Mouse (Mus musculus): ENCODE measurements around the gene Lin9. TPM values are rescaled to one million over a fixed set of nuclear protein-coding genes. Genes with fewer than 3 reads are reported as not detected.

Gene Lin9
- total RNA-seq, 2 experiments from 2014 or later, result 3.3 to 3.7 TPM

DNA sequence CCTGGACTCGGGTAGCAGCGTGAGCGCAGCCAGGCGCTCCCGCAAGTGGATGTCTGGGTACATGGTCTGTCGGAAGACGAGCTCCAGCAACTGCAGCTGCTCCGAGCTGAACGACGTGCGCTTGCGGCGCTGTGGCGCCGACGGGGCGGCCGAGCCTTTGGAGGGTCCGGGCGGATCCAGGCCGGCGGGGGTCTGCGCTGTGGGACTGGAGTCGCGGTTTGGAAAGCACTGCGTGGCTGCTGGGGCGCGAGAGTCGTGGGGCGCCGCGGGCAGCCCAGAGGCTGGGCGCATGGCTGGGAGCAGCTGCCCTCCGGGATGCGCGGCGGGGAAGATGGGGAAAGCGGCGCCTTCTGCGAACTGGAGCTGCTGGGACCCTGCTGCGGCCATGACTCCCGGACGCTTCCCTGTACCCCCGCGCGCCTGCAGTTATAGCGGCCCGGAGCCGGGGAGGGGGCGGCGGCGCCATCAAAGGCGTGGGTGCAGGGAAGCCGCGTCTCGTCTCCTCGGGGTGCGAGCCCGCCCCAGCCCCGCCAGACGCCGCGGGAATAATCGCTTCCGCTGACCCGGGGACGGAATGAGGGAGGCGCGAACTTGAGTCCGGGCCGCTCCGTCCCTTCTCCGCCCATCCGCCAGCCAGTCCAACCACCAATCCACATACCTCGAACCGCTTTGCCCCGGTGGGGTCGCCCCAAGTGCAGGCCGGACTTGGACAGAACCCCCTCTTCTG, 55.8 kb downstream of the Lin9 start, which contains the start of gene Mixl1:
Gene Mixl1 (minus strand): TSS at position 409 of the 727 bp plus-strand sequence.
- no peak for DNase-seq (ENCODE audit: low spot score in 2 of 2)
- intact Hi-C loops (cut with DNase I), result no loop called here

DNA sequence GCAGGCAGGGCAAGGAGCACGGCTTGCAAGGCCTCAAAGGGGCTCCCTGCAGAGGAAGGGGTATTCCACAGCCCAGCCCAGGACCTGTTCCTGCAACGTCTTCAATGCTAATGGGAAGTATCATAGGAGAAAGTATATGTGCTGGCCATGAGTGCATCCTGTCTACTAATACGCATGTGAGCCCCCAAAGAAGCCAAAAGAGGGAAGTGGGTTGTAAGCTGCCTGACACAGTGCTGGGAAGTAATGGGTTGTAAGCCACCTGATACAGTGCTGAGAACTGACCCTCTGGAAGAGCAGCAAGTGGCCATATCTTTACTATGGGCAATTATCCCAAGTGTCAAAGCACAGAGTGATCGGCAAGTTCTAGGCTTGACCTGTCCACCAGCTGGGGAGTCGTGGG, 57.1 kb downstream of the Lin9 start:
- intact Hi-C loops (cut with DNase I), result no loop called here
- no peak for DNase-seq (ENCODE audit: low spot score in 2 of 2)

DNA sequence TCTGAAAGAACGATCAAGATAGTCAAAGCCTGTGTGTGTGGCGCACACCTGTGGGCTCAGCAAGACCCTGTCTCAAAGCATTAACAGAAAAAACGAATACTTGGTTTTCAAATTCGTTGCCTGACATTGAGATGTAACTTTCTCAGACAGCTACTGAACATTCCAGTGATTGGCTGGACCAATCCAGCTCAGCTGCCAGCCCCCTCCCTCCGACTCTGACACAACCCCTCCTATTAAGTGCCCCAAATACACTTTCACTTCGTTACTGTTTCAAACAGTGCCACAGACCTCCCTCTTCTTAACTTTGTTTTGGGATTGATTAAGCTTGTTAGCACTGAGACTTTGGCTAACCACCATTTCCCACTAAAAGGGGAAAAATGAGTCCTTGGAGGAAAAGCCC, 62.5 kb downstream of the Lin9 start:
- intact Hi-C loops (cut with DNase I), result no loop called here
- no peak for DNase-seq (ENCODE audit: low spot score in 2 of 2)

DNA sequence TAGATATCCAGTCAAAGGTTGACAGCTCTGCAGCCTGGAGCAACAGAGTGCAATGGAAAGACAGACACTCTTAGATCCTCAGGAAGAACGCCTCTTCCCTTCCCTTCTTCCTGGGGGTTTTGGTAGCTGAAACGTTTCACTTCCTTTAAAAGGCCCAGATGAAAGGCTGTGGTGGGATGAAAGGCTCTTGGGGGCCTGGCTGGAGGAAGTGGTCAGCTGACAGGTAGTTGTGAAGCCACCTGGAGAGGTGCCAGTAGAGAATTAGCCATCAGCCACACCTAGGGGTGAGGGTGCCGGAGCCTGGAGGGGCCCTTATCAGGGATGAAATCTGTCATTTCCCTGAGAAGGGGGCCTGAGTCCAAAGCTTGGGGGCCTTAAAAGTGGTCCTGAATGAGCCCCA, 66.4 kb downstream of the Lin9 start:
- intact Hi-C loops (cut with DNase I), result no loop called here
- no peak for DNase-seq (ENCODE audit: low spot score in 2 of 2)

DNA sequence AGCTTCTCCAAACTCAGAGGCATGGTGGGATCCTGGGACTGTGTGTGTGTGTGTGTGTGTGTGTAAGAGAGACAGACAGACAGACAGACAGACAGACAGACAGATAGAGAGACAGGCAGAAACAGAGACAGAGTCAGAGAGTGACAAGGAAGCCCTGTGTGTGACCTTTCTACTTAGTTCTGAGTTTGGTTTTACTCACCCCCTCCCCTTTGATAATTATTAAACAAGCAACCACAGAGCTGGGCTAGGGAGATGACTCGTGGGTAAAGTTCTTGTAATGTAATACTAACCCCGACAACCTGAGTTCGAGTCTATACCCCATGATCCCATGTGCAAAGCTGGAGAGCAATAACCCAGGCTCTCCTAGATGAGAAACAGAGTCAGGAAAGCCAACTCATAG, 66.9 kb downstream of the Lin9 start:
- no peak for DNase-seq (ENCODE audit: low spot score in 2 of 2)
- intact Hi-C loops (cut with DNase I), result no loop called here

DNA sequence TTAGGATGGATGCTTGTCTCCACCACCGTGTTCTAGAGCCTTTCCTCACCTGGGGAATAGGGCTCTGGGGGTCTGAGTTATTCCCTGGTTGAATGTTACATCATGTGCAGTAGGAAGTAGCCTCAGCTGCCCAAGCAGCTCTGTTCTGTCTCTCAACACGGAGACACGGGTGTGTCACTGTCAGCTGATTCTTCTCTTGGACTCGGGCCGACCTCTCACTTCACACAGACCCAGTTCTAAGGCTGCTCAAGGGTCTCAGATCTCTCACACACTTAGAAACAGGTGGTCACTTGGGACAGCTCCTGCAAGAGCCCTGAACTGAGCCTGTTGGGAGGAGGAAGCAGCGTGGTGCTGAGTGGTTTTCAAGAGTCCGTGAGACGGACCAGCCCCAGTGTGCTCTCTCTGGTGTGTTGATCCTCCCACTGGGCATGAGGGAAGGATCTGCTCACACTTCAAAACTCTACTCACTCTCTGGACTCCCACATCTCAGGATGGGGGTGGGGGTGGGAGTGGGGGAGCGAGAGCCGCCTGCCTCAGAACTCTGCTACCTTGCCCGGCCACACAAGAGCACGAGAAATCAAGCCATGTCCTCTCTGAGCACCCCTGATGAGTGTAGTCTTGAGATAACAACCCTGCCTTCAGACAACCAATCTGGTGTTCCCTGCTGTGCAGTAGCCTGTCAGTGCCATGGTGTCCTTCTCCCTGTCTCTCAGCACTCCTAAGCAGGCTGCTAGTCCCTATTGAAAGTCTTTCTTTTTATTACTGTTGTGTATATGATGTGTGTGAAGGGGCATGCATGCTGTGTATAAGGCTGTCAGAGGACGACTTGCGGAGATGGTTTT, 68.2 kb downstream of the Lin9 start:
- DNase-seq (ENCODE audit: low spot score in 2 of 2), result no peak
- intact Hi-C loops (cut with DNase I), result no loop called here

DNA sequence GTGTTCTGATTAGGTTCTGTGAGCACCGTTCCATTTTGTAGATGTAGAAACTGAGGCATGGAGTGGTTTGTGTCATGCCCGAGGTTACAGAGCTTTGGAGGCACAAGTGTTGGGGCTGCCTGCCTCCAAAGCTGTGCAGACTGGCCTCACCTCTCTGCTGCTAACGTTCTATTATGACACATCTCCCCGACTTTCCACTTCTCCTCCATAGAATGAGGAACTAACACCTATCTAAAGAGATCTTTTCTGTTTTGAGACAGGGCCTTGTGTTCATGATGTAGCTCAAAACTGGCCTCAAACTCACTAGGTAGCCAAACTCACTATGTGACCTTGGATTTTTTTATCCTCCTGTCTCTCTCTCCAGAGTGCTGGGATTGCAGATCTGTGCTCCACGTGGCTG, 77.8 kb downstream of the Lin9 start:
- intact Hi-C loops (cut with DNase I), result no loop called here
- DNase-seq (ENCODE audit: low spot score in 2 of 2), result no peak

DNA sequence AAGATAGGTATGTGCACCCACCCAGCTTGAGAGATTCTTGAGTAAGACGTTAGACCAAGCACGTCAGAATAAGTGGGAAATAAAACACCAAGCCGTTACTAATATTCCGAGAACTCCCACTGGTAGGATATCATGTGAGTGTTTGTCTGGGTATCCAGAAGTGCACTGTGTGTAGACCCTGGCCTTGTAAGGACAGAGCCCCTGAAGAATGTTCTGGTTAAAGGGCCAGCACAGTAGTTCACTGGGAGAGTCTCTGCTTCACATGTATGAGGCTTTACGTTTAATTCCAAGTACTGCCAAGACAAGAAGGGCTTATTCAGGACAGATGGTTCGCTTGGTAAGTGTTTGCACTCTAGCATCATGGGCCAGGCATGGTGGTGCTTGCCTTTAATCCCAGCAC, 78.5 kb downstream of the Lin9 start:
- intact Hi-C loops (cut with DNase I), result no loop called here
- no peak for DNase-seq (ENCODE audit: low spot score in 2 of 2)

DNA sequence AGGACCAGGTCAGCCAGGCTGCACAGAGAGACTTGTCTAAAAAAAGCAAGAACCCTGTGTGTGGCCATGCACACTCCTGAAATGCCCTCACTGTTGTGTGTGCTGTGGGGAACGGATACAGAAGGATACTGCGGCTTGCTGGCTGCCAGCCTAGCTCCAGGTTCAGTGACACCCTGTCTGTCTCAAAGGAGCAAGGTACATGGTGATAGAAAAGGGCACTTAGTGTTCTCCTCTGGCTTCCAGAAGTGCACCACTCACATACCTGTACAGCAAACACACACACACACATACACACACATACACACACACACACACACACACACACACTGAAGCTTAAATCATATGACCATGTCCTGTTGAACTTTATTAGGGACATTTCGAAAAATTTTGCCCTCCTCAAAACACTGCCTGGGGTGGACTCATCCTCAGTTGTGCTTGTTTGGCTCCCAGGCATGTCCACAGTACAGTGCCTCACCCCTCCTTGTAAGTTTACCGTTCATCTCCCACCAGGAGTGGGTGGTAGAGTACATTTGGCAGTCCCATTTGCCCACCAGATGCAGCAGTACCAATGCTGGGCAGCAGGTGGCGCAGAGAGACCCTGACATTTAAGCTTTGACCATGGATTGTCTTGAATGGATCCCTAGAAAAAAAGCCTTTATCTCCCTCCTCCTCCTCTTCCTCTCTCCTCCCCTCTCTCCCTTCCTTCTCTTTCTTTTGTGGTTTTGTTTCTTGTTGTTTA, 79.2 kb downstream of the Lin9 start:
- intact Hi-C loops (cut with DNase I), result loop anchor here (2.0 kb wide), 1 partner anchor 43 kb away; no protein-coding TSS in a partner anchor
- peak; percentile 81 to 82 for DNase-seq (ENCODE audit: low spot score in 2 of 2)

DNA sequence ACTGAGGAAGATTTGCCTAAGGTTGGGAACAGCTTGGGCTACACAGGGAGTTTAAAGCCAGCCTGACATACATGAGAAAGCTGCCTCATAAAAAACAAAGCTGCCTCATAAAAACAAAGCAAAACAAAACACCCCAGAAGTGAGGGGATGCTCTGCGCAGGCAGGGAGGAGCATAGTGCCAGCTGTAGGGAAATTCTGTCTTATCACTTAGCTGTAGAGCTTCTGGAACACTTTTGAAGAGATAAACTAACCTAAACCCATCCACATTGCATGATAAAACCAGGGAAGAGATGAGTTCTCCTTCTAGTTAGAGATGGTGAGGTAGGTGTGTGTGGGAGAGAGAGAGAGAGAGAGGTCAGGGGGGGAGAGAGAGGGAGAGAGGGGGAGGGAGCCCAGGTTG, 81.7 kb downstream of the Lin9 start:
- intact Hi-C loops (cut with DNase I), result no loop called here
- DNase-seq (ENCODE audit: low spot score in 2 of 2), result no peak

DNA sequence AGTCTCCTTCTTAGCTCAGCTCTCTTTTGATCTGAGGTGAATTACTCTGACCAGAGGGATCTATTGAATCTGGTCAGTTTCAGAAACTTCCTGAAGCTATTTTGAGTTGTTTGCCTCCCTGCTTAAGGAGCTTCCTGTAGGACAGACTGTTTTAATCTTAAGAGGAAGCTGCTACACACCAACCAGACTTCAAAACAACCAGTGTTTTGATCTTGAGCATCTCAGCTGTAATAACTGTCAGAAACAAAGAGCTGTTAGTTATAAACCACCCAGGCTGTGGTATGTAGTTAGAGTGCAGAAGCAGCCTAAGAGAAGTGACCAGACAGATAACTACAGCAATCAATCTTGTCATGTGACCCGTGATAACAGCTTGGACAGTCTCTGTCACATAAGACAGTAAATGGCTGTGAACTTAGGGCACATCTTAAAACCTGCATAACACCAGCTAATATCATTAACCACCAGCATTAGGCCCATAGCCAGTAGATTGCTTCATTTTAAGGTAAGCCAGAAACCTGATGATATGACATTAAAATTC, 82.8 kb downstream of the Lin9 start:
- intact Hi-C loops (cut with DNase I), result no loop called here

DNA sequence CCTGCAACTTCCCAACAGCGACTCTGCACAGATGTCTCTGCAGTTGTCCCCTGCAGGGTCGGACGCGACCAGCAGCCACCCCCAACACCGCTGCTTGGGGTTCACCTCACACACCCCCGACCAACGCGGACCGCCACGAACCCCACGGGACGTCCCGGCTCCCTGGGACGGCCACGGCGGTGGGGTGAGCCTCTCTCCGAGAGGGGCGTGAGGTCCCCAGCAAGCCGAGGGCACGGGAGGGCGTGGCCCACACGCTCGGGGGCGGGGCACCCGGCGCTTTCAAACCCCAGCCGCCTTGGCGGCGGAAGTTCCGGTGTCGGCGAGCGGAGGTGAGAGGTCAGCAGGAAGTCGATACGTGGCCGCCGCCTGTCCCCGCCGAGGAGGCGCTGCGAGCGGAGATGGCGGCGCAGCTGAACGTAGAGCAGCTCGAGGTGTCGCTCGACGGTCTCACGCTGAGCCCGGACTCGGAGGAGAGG, 84.8 kb downstream of the Lin9 start, which contains the start of gene Acbd3:
Gene Acbd3 (plus strand): TSS at position 340 of the 476 bp plus-strand sequence.
- intact Hi-C loops (cut with DNase I), result loop anchor here (5.0 kb wide), 1 partner anchor 83 kb away; the partner anchor contains the start of gene Lin9

More for the DNA sequence above, 82.8 kb downstream of the Lin9 start:
- no peak for DNase-seq (ENCODE audit: low spot score in 2 of 2)

DNA sequence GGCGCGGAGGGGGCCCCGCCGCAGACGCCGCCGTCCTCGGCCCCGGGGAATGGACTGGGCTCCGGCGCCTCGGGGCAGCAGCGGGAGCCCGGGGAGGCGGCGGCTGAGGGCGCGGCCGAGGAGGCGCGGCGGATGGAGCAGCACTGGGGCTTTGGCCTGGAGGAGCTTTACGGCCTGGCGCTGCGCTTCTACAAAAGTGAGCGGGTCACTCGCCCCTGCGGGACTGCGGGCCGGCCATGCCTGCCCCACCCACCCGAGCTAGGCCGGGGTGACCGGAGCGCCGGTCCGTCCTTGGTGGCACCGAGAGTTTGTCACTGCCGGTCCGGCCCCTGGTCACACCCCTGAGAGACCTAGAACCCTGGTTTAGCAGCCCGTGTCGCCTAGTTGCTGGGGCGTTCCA, 85.2 kb downstream of the Lin9 start:
- DNase-seq (ENCODE audit: low spot score in 2 of 2), result peak in 1 of 2 experiments; percentile 7
- intact Hi-C loops (cut with DNase I), result loop anchor here (5.0 kb wide), 1 partner anchor 84 kb away; the partner anchor contains the start of gene Lin9

More for the DNA sequence above, 84.8 kb downstream of the Lin9 start, which contains the start of gene Acbd3:
- DNase-seq (ENCODE audit: low spot score in 2 of 2), result peak; percentile 88 to 90

DNA sequence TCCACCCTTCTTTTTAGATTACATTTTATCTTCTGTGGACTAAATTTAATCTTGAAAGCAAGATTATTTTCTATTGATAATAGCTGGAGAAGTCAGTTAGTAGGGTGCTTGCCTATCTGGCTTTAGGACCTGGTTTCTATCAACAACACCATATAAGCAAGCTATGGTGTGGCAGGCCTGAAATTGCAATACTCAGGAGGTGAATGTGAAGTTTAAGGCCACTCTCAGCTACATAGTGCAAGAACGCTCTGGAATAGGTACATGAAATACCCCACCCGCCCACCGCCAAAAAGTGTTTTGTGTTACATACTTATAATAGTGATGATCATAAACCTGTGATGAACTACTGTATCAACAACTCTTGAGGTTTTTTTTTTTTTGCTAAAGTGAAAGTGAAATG, 88.3 kb downstream of the Lin9 start:
- DNase-seq (ENCODE audit: low spot score in 2 of 2), result no peak
- intact Hi-C loops (cut with DNase I), result loop anchor here (5.0 kb wide), 1 partner anchor 87 kb away; the partner anchor contains the start of gene Lin9

Other genes with a start within 250 kb of the Lin9 start
- gene Stum, start 157.6 kb upstream of the Lin9 start, total RNA-seq (2021), result 100 to 1,000 TPM; 146 to 150 TPM
- 100 to 1,000 TPM; 102 to 109 TPM for gene Parp1, start 72.2 kb upstream of the Lin9 start, total RNA-seq (2021)
- gene Mixl1, start 55.9 kb downstream of the Lin9 start, total RNA-seq (2021), result not detected
- 10 to 100 TPM; 29.0 to 30.2 TPM for gene Acbd3, start 84.9 kb downstream of the Lin9 start, total RNA-seq (2021)
- gene H3f3a, start 172.8 kb downstream of the Lin9 start, total RNA-seq (2021), result 100 to 1,000 TPM; 361 to 401 TPM
- gene Sde2, start 210.0 kb downstream of the Lin9 start, total RNA-seq (2021), result 10 to 100 TPM; 20.9 to 24.2 TPM

Measured in left cerebral cortex, postnatal 14 days (tissue).